Mouse (Mus musculus): ENCODE data around the gene Nmur2. TPM values are rescaled to one million over a fixed set of nuclear protein-coding genes. Genes with fewer than 3 reads are reported as not detected.

The Nmur2 gene
- not detected for polyA plus RNA-seq (2017; shearing (Covaris generic))

DNA sequence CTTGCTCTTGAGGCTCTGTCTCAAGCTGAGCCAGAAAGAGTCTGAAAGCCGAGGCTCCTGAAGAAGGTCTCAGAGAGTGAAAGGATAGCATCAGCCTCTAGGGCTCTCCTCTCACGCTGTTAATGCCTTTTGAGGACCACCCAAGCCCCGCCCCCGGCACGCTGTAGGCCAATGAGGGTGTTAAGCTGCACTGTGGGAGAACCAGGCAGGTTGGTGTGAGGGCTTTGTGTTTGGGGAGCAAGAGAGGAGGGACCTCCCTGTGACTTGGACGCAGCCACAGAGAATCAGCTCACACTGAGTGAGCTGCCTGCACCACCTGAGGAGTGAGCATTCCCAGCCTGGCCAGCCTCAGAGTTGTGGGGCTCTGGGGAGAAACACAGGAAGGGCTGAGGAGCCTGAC is at the start of gene Nmur2:
Nmur2 (minus strand) TSS at position 94 of the 400 bp plus-strand sequence.

